Mouse (Mus musculus) midbrain, embryonic 13.5 days (tissue): ENCODE measurements around the gene Myh10. TPM values are rescaled to one million over a fixed set of nuclear protein-coding genes. Genes with fewer than 3 reads are reported as not detected.
"Not testable (repeated sequence)": the region's sequence is repeated elsewhere in the genome, so short reads cannot be mapped to it uniquely, and the experiment has no call there.

ENCODE experiments used
- ATAC-seq: fragments of 200-750 bp; cut with Nextera tagmentation; 2 replicates; pipeline ENCODE4 v1.8.0; 2017; ENCODE audit warnings: mild to moderate bottlenecking, moderate TSS enrichment, moderate library complexity
- H3K27ac ChIP-seq: fragments of 300-500 bp; sonication (generic); 2 replicates; pipeline ENCODE4 v1.5.1; 2015; ENCODE audit warnings: inconsistent platforms, mild to moderate bottlenecking, moderate library complexity
- H3K27me3 ChIP-seq: fragments of 300-500 bp; sonication (generic); 2 replicates; pipeline ENCODE4 v1.6.1; 2015; ENCODE audit warnings: mild to moderate bottlenecking, inconsistent platforms
- H3K36me3 ChIP-seq: fragments of 300-500 bp; sonication (generic); 2 replicates; pipeline ENCODE4 v1.6.1; 2015; ENCODE audit warnings: mild to moderate bottlenecking, inconsistent platforms
- H3K4me1 ChIP-seq: fragments of 300-500 bp; sonication (generic); replicated peaks from 2 replicates; pipeline ENCODE4 v1.6.1; 2015; ENCODE audit warnings: inconsistent platforms
- H3K4me2 ChIP-seq: fragments of 300-500 bp; sonication (generic); replicated peaks from 2 replicates; pipeline ENCODE4 v1.6.1; 2015; ENCODE audit warnings: moderate library complexity, mild to moderate bottlenecking, inconsistent platforms
- H3K4me3 ChIP-seq: fragments of 300-500 bp; sonication (generic); replicated peaks from 2 replicates; pipeline ENCODE4 v1.5.1; 2015; ENCODE audit warnings: mild to moderate bottlenecking, inconsistent platforms
- H3K9ac ChIP-seq: fragments of 300-500 bp; sonication (generic); replicated peaks from 2 replicates; pipeline ENCODE4 v1.6.1; 2015; ENCODE audit warnings: mild to moderate bottlenecking, inconsistent platforms
- H3K9me3 ChIP-seq: fragments of 300-500 bp; sonication (generic); 2 replicates; pipeline ENCODE4 v1.6.1; 2016; ENCODE audit warnings: mild to moderate bottlenecking, inconsistent platforms
- WGBS: fragments of 180-500 bp; shearing (Covaris S2); methylation state at CpG from one replicate; pipeline ENCODE4 v1.1.7; 2015; 5-methylcytosine and 5-hydroxymethylcytosine counted together
- polyA plus RNA-seq: library from polyadenylated mRNA; unstranded; fragments of >200 nt; fragmentation: Nextera tagmentation; extraction: Ambion mirVana; gene quantifications from 2 replicates; pipeline ENCODE4 v1.2.1, GENCODE M21; 2015

Gene Myh10
- polyA plus RNA-seq, 1 experiment from 2014 or later, result 109 TPM

DNA sequence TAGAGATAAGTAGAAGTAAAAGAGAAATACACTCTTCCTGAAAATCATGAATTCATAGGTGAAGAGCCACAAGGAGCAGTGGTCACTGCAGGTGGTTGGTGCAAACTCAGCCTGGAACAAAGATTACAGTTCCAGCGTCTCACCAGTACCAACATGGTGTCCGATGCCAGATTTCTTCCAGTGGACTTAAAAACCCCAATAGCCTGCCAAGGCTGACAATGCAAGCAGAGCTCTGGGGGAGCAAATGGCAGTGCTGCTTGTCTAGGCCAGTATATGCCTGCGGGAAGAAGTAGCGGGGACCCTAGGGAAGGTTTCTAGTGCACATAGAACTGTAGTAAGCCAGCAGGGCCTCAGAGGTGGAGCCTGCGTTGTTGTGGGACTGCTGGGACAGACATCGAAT lies 40.7 kb downstream of the Myh10 start:
- Histone ChIP-seq H3K4me3 (no peak overlapping the region), H3K9ac (no peak overlapping the region), H3K4me2 (no peak overlapping the region), H3K27ac (no peak overlapping the region), H3K4me1 (no peaks in the 10 kb centered on the region), H3K9me3 (no peaks in the 10 kb centered on the region), H3K36me3 (peaks cover 35% of the 10 kb centered on the region), H3K27me3 (no peaks in the 10 kb centered on the region)
- no peak for ATAC-seq
- 92% methylated on average over 6 of the region's 6 CpGs for WGBS

DNA sequence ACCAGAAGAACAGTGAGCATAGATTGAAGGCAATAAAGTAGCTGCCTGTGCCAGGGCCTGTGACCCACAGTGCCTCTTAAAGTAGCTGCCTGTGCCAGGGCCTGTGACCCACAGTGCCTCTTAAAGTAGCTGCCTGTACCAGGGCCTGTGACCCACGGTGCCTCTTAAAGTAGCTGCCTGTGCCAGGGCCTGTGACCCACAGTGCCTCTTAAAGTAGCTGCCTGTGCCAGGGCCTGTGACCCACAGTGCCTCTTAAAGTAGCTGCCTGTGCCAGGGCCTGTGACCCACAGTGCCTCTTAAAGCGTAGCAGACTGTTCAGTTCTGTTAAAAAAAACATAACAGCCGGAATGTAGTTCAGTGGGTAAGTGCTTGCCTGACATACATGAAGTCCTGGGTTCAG lies 42.0 kb downstream of the Myh10 start:
- H3K36me3 ChIP-seq, result peaks cover 32% of the 10 kb centered on the region
- 89% methylated on average over 3 of the region's 3 CpGs for WGBS
- H3K4me1 ChIP-seq, ATAC-seq, H3K27me3 ChIP-seq, H3K9ac ChIP-seq, H3K27ac ChIP-seq, H3K4me3 ChIP-seq, H3K4me2 ChIP-seq, H3K9me3 ChIP-seq: not testable (repeated sequence)

DNA sequence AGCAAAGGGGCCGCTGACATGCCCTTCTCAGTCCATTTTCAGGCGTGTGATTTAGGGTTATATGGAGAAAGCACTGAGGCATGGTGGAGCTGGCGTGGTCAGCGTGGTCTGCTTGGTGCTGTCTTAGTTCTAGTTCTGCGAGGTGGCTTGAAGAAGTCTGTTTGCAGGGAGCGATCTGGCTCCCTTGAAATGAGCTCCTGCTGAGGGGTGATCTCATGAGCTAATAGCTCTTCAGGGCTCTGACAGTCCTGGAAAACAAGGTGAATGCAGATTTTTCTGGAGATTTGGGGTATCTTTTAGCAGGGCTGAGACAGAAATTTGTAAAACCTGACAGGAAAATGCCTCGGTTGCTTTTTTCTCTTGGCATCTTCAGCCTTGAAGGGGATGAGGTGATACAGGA lies 48.1 kb downstream of the Myh10 start:
- no peak overlapping the region for H3K4me2 ChIP-seq
- H3K9me3 ChIP-seq, result no peaks in the 10 kb centered on the region
- no peak overlapping the region for H3K9ac ChIP-seq
- H3K4me3 ChIP-seq, result no peak overlapping the region
- H3K27ac ChIP-seq, result no peak overlapping the region
- no peak for ATAC-seq
- peaks cover 50% of the 10 kb centered on the region for H3K36me3 ChIP-seq
- H3K4me1 ChIP-seq, result no peaks in the 10 kb centered on the region
- no peaks in the 10 kb centered on the region for H3K27me3 ChIP-seq
- WGBS, result 92% methylated on average over 7 of the region's 7 CpGs

DNA sequence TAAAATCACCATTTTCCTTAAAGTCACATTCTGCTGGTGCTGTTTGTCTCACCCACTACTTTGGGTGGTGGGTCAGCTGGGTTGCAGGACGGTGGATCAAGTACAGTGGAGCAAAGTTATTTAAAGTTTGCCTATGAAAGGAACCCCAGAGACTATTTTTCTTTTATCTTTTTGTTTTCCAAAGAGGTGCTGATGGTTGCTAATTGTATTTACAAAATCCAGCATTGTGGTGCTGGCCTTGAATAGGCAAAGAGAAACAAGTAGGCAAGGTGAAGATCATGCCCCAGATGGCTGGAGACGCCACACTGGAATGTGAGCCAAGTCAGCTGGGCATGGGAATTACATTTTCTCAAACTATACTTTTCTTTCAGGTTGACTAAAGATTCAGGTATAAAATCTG lies 51.3 kb downstream of the Myh10 start:
- Histone ChIP-seq H3K27ac (no peak overlapping the region), H3K4me1 (0 out of 2 replicates have a peak, but pooled peaks cover 2% of the 10 kb centered on the region), H3K9me3 (no peaks in the 10 kb centered on the region), H3K4me2 (no peak overlapping the region), H3K9ac (no peak overlapping the region), H3K27me3 (no peaks in the 10 kb centered on the region), H3K4me3 (no peak overlapping the region), H3K36me3 (peaks cover 53% of the 10 kb centered on the region)
- 83% methylated on average over 2 of the region's 2 CpGs for whole genome bisulfite sequencing
- no peak for ATAC-seq

DNA sequence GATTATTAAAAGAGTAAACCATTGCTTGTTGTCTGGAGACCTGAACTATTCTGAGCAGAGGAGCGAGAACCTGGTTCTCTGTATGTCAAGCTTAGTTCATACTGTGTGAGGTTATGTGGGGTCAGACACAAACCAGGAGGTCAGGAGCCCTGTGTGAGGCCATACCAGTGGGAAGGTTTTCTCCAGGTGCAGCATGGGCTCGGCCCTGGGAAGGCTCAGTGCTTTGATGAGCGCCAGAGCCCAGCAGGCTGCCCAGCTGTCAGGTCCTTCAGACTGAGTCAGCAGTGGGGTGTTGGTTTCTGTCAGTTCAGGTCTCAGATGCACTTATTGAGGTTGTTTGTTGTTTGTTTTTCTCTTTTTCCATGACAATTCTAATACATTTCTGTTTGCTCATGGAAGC lies 52.8 kb downstream of the Myh10 start:
- 83% methylated on average over 3 of the region's 3 CpGs for WGBS
- no peak overlapping the region for H3K9ac ChIP-seq
- no peak for ATAC-seq
- H3K36me3 ChIP-seq, result peaks cover 58% of the 10 kb centered on the region
- 0 out of 2 replicates have a peak, but pooled peaks cover 2% of the 10 kb centered on the region for H3K4me1 ChIP-seq
- H3K9me3 ChIP-seq, result no peaks in the 10 kb centered on the region
- no peak overlapping the region for H3K4me2 ChIP-seq
- H3K27ac ChIP-seq, result no peak overlapping the region
- no peaks in the 10 kb centered on the region for H3K27me3 ChIP-seq
- H3K4me3 ChIP-seq, result no peak overlapping the region

DNA sequence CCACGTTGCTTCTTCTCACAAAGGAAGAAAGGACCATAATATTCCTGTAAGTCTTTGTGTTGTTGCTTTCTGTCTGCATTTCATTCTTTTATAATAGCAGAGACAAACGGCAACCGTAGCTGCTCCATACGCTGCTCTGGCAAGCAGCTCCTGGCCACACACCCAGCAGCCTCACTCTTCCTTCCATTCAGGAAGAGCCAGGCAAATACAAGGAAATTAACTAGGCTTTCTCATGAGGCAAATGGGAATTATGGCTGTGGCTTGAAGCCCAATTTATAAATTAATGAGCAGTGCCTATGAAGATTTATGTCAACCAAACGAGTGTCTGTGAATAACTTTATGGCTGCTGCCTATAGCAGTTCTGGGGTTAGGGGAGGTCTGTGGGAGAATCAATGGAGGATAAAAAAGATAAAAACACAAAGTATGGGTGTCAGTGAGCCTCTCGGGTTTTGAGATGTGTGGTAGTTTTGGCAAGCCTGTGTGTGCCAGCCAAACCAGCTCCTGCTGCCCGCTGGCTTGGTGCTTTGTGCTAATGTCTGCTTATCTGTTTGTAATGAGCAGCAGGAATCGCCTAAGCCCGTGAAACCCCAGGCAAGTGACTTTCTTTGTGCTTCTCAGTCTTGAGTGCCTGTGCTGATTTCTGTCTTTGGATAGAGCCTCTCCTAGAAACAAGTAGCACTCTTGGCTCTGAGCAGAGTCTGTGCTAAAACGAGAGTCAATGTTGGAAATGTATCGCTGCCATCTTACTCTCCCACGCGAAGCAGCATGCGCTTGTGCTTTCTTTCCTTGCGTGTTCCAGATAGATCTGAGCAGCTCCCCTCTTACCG lies 54.2 kb downstream of the Myh10 start:
- H3K36me3 ChIP-seq, result peaks cover 44% of the 10 kb centered on the region
- H3K27ac ChIP-seq, result peak overlapping the region; percentile 58; the same call in 1 of the 2 replicates
- H3K4me2 ChIP-seq, result no peak overlapping the region
- H3K9ac ChIP-seq, result no peak overlapping the region
- no peaks in the 10 kb centered on the region for H3K27me3 ChIP-seq
- no peak for ATAC-seq
- H3K9me3 ChIP-seq, result no peaks in the 10 kb centered on the region
- H3K4me3 ChIP-seq, result no peak overlapping the region
- WGBS, result 84% methylated on average over 16 of the region's 16 CpGs
- H3K4me1 ChIP-seq, result 0 out of 2 replicates have a peak, but pooled peaks cover 2% of the 10 kb centered on the region

DNA sequence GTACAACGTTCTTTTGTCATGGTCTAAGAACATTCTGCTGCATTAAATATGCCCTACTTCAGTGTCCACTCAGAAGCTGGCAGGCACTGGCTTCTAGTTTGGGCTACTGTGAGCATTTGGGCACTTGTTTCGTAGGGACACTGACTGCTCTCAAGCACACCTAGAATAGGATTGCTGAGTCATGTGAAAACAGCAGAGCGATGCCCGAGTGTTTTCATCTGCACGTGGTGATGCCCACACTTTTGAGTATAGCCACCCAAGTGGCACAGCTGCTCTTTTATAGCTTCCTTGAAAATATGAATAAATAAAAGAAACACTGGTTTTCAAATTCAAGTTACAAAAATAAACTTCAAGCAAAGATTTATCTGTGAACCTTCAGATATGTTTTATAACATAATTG lies 56.8 kb downstream of the Myh10 start:
- no peak for ATAC-seq
- H3K4me3 ChIP-seq, result no peak overlapping the region
- 90% methylated on average over 5 of the region's 5 CpGs for WGBS
- H3K27me3 ChIP-seq, result no peaks in the 10 kb centered on the region
- 0 out of 2 replicates have a peak, but pooled peaks cover 2% of the 10 kb centered on the region for H3K4me1 ChIP-seq
- H3K9ac ChIP-seq, result no peak overlapping the region
- no peak overlapping the region for H3K27ac ChIP-seq
- no peaks in the 10 kb centered on the region for H3K9me3 ChIP-seq
- H3K4me2 ChIP-seq, result no peak overlapping the region
- peaks cover 55% of the 10 kb centered on the region for H3K36me3 ChIP-seq

DNA sequence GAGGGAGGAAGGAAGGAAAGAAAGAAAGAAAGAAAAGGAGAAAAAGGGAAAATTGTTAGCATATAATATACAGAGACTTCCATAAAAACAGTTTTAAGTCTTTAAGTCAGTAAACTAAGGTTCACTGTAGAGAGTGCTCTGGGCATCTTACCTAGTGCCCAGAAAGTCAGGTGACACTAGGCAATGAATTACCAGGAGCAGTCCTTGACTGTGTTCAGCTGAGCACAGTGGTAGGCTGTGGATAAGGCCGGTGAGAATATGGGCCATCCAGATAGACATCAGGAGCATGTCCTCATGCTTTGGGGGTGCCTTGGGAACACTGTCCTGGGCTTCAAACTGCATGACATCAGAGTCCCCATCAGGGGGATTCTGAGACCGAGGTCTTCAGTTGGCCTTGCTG lies 58.8 kb downstream of the Myh10 start:
- Histone ChIP-seq H3K4me1 (peaks cover 17% of the 10 kb centered on the region; the same call in 1 of the 2 replicates), H3K27me3 (no peaks in the 10 kb centered on the region), H3K9me3 (no peaks in the 10 kb centered on the region), H3K27ac (no peak overlapping the region), H3K4me3 (no peak overlapping the region), H3K9ac (no peak overlapping the region), H3K4me2 (no peak overlapping the region), H3K36me3 (peaks cover 47% of the 10 kb centered on the region)
- WGBS, result 85% methylated on average over 2 of the region's 2 CpGs
- no peak for ATAC-seq

DNA sequence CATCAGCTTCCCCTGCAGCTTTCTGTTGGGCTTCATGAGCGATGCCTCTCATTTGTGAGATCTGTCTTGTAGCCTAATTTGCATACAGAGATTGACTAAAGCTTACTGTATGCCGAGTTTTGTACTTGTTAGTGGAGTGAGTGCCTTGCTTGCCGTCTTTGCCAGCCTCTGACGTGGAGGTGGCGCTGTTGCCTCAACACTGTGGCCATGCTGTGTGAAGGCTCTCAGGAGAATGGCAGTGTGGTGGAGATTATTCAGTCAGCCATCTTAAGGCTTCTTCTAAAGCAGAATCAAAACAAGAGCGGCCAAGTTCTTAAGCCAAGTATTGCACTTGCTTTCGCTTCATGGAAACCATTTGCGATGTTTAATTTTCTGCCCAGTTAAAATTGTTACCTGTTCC lies 59.6 kb downstream of the Myh10 start:
- Histone ChIP-seq H3K9me3 (no peaks in the 10 kb centered on the region), H3K27me3 (no peaks in the 10 kb centered on the region), H3K4me3 (no peak overlapping the region), H3K36me3 (peaks cover 40% of the 10 kb centered on the region), H3K27ac (no peak overlapping the region), H3K4me2 (no peak overlapping the region), H3K4me1 (peaks cover 15% of the 10 kb centered on the region; the same call in 1 of the 2 replicates), H3K9ac (no peak overlapping the region)
- no peak for ATAC-seq
- WGBS, result 80% methylated on average over 8 of the region's 8 CpGs

DNA sequence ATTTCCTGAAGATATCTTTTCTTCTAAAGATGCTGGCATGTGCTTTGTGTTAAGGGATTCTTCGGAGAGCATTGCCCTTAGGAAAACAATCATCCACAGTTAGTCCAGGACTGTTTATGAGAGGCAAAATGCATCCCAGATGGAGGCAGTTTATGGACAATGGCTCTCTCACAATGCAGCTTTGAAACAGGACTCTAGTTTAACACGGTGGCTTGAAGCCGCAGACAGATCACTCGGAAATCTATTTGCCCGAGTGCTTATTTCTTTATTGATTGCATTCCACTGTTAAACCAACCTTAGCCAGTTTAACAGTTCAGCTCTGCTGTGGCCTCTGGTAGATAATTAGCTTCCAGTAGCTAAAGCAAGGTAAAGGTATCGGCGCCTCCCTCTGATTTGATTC lies 62.9 kb downstream of the Myh10 start:
- peaks cover 12% of the 10 kb centered on the region for H3K36me3 ChIP-seq
- H3K27me3 ChIP-seq, result no peaks in the 10 kb centered on the region
- peaks cover 22% of the 10 kb centered on the region; the same call in 1 of the 2 replicates for H3K4me1 ChIP-seq
- H3K4me2 ChIP-seq, result no peak overlapping the region
- no peak for ATAC-seq
- WGBS, result 55% methylated on average over 7 of the region's 7 CpGs
- no peak overlapping the region for H3K4me3 ChIP-seq
- H3K9me3 ChIP-seq, result no peaks in the 10 kb centered on the region
- no peak overlapping the region for H3K9ac ChIP-seq
- peak overlapping the region; percentile 54 for H3K27ac ChIP-seq

DNA sequence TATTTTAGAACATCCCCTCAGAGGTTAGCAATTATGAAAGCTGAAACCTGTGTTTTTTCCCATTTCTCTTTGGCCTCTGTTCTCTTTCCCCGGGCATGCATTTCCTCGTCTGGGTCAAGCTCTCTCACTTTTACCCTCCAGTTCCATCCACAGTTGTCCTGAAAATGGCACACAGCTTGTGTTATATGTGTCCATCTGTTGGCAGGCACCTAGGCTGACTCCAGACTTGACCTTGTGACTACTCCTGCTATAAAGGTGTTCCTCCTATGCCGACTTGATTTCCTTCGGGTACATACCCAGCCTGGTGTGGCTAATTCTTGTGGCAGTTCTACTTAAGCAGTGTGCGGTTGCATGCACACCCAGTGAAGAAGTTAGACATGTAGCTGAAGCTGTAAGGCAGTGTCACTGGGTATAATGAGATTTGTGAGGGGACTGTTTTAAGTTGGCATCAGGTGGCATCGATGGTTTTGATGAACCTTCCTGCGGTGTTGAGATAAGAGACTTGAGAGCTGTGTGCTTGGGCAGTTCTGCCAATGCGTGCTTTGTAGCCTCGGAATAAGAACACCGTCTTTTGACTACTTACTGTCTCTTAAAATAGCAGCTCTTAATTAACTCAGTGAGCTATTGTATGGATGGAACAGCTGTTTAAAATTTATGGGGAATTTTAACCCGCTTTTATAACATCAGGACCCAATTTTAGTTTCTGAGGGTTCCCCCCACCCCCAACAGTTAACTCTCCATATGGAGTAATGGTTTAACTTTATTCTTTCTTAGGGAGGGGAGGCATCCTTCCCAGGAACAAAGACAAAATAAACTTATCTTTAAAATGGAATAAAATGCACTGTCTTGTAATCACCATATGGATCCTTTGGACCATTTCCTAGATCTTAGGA lies 65.3 kb downstream of the Myh10 start:
- Histone ChIP-seq H3K9me3 (no peaks in the 10 kb centered on the region), H3K36me3 (peaks cover 32% of the 10 kb centered on the region), H3K9ac (no peak overlapping the region), H3K27me3 (no peaks in the 10 kb centered on the region), H3K27ac (no peak overlapping the region), H3K4me3 (no peak overlapping the region), H3K4me2 (no peak overlapping the region), H3K4me1 (peaks cover 22% of the 10 kb centered on the region; the same call in 1 of the 2 replicates)
- no peak for ATAC-seq
- 80% methylated on average over 11 of the region's 11 CpGs for WGBS

DNA sequence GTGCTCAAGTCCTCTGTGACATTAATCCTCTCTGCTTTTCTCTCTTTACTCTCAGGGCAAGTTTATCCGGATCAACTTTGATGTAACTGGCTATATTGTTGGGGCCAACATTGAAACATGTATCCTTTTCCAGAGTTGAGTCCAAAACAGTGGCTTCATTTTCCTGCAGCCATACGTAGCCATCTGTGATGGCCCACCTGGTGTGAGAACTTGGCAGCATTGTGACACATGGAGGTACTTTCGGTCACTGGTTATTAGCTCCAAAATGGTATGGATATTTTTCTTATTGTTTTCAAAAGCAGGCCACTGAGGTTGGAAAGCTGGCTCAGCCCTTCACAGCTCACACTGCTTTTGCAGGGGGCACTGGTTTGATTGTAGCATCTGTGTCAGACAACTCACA lies 68.3 kb downstream of the Myh10 start:
- no peak overlapping the region for H3K4me2 ChIP-seq

More for the DNA sequence above, 68.3 kb downstream of the Myh10 start:
- Histone ChIP-seq H3K9ac (no peak overlapping the region), H3K27ac (no peak overlapping the region), H3K4me3 (no peak overlapping the region), H3K9me3 (no peaks in the 10 kb centered on the region), H3K27me3 (no peaks in the 10 kb centered on the region), H3K36me3 (peaks cover 48% of the 10 kb centered on the region), H3K4me1 (peaks cover 12% of the 10 kb centered on the region; the same call in 1 of the 2 replicates)
- 88% methylated on average over 3 of the region's 3 CpGs for WGBS
- no peak for ATAC-seq
